Mouse (Mus musculus): ENCODE data around the gene Tmem50a. TPM values are rescaled to one million over a fixed set of nuclear protein-coding genes. Genes with fewer than 3 reads are reported as not detected.
A peak's percentile ranks its signal among the peaks of the same experiment; 100 is the strongest.

The Tmem50a gene
- 237 and 253 TPM in 2 replicates for polyA plus RNA-seq (2015; fragmentation: Nextera tagmentation; extraction: Ambion mirVana)

GRCm38 (mm10) chr4:134914864-134915209 is at the start of gene Tmem50a:
Gene Tmem50a, minus strand, starts transcription at chr4:134915024.
- Histone ChIP-seq H3K4me1 (ENCODE audit: control insufficient read depth, insufficient read depth, low read length) (peaks cover 9% of the 10 kb centered on the region), H3K4me2 (ENCODE audit: low read length) (peak within 1 kb of the TSS; percentile 53), H3K27me3 (ENCODE audit: control insufficient read depth, insufficient read depth, low read depth, low read length) (no peaks in the 10 kb centered on the region), H3K9ac (ENCODE audit: low read depth, low read length) (peak within 1 kb of the TSS; percentile 92), H3K36me3 (ENCODE audit: control insufficient read depth, insufficient read depth, low read length) (no peaks in the 10 kb centered on the region), H3K9me3 (replicated peaks; ENCODE audit: control insufficient read depth, low read length, poor library complexity, severe bottlenecking) (no peaks in the 10 kb centered on the region), H3K27ac (ENCODE audit: low read length) (peak within 1 kb of the TSS; percentile 89), H3K4me3 (ENCODE audit: low read depth, low read length) (peak within 1 kb of the TSS; percentile 79)
- peak; percentile 91 for ATAC-seq
- under 1% methylated on average over 24 of the region's 25 CpGs for WGBS

- WGBS: 25% methylated on average over 19 of the region's 19 CpGs
- H3K4me3 ChIP-seq (ENCODE audit: low read depth, low read length): no peak overlapping the region
- no peaks in the 10 kb centered on the region for H3K9me3 ChIP-seq (replicated peaks; ENCODE audit: control insufficient read depth, low read length, poor library complexity, severe bottlenecking)
- H3K4me1 ChIP-seq (ENCODE audit: control insufficient read depth, insufficient read depth, low read length): no peaks in the 10 kb centered on the region
- no peaks in the 10 kb centered on the region for H3K36me3 ChIP-seq (ENCODE audit: control insufficient read depth, insufficient read depth, low read length)
- ATAC-seq: no peak
- H3K27ac ChIP-seq (ENCODE audit: low read length): no peak overlapping the region
- H3K9ac ChIP-seq (ENCODE audit: low read depth, low read length): no peak overlapping the region
- H3K27me3 ChIP-seq (ENCODE audit: control insufficient read depth, insufficient read depth, low read depth, low read length): peaks cover 3% of the 10 kb centered on the region
- H3K4me2 ChIP-seq (ENCODE audit: low read length): 0 out of 2 replicates have a peak overlapping the region, but pooled peaks have one; percentile 13
Observed at GRCm38 (mm10) chr4:134963021-134963776, 48.4 kb upstream of the Tmem50a start.

- Histone ChIP-seq H3K9me3 (replicated peaks; ENCODE audit: control insufficient read depth, low read length, poor library complexity, severe bottlenecking) (no peaks in the 10 kb centered on the region), H3K36me3 (ENCODE audit: control insufficient read depth, insufficient read depth, low read length) (no peaks in the 10 kb centered on the region), H3K27me3 (ENCODE audit: control insufficient read depth, insufficient read depth, low read depth, low read length) (peaks cover 3% of the 10 kb centered on the region; the same call in 1 of the 2 replicates), H3K4me1 (ENCODE audit: control insufficient read depth, insufficient read depth, low read length) (no peaks in the 10 kb centered on the region; the same call in 1 of the 2 replicates), H3K27ac (ENCODE audit: low read length) (no peak overlapping the region), H3K4me2 (ENCODE audit: low read length) (no peak overlapping the region), H3K4me3 (ENCODE audit: low read depth, low read length) (no peak overlapping the region), H3K9ac (ENCODE audit: low read depth, low read length) (no peak overlapping the region)
- WGBS: 23% methylated on average over 3 of the region's 3 CpGs
- no peak for ATAC-seq
Observed at GRCm38 (mm10) chr4:134956328-134956727, 41.5 kb upstream of the Tmem50a start.

GRCm38 (mm10) chr4:134955845-134956244 is 41.0 kb upstream of the Tmem50a start:
- H3K4me1 ChIP-seq (ENCODE audit: control insufficient read depth, insufficient read depth, low read length): no peaks in the 10 kb centered on the region; the same call in 1 of the 2 replicates
- no peak overlapping the region for H3K4me3 ChIP-seq (ENCODE audit: low read depth, low read length)
- H3K36me3 ChIP-seq (ENCODE audit: control insufficient read depth, insufficient read depth, low read length): no peaks in the 10 kb centered on the region
- WGBS: 94% methylated on average over 3 of the region's 3 CpGs
- no peak overlapping the region for H3K9ac ChIP-seq (ENCODE audit: low read depth, low read length)
- no peak overlapping the region for H3K4me2 ChIP-seq (ENCODE audit: low read length)
- H3K9me3 ChIP-seq (replicated peaks; ENCODE audit: control insufficient read depth, low read length, poor library complexity, severe bottlenecking): no peaks in the 10 kb centered on the region
- ATAC-seq: no peak
- H3K27ac ChIP-seq (ENCODE audit: low read length): no peak overlapping the region
- peaks cover 3% of the 10 kb centered on the region; the same call in 1 of the 2 replicates for H3K27me3 ChIP-seq (ENCODE audit: control insufficient read depth, insufficient read depth, low read depth, low read length)

GRCm38 (mm10) chr4:134955196-134955595 is 40.4 kb upstream of the Tmem50a start:
- H3K9ac ChIP-seq (ENCODE audit: low read depth, low read length): no peak overlapping the region
- ATAC-seq: no peak
- no peaks in the 10 kb centered on the region; the same call in 1 of the 2 replicates for H3K4me1 ChIP-seq (ENCODE audit: control insufficient read depth, insufficient read depth, low read length)
- H3K36me3 ChIP-seq (ENCODE audit: control insufficient read depth, insufficient read depth, low read length): no peaks in the 10 kb centered on the region
- peaks cover 3% of the 10 kb centered on the region; the same call in 1 of the 2 replicates for H3K27me3 ChIP-seq (ENCODE audit: control insufficient read depth, insufficient read depth, low read depth, low read length)
- WGBS: 86% methylated on average over 2 of the region's 2 CpGs
- H3K4me2 ChIP-seq (ENCODE audit: low read length): no peak overlapping the region
- no peak overlapping the region for H3K27ac ChIP-seq (ENCODE audit: low read length)
- H3K9me3 ChIP-seq (replicated peaks; ENCODE audit: control insufficient read depth, low read length, poor library complexity, severe bottlenecking): no peaks in the 10 kb centered on the region
- H3K4me3 ChIP-seq (ENCODE audit: low read depth, low read length): no peak overlapping the region

- Histone ChIP-seq H3K36me3 (ENCODE audit: control insufficient read depth, insufficient read depth, low read length) (no peaks in the 10 kb centered on the region), H3K4me1 (ENCODE audit: control insufficient read depth, insufficient read depth, low read length) (no peaks in the 10 kb centered on the region; the same call in 1 of the 2 replicates), H3K4me3 (ENCODE audit: low read depth, low read length) (no peak overlapping the region), H3K27ac (ENCODE audit: low read length) (no peak overlapping the region), H3K9me3 (replicated peaks; ENCODE audit: control insufficient read depth, low read length, poor library complexity, severe bottlenecking) (no peaks in the 10 kb centered on the region), H3K27me3 (ENCODE audit: control insufficient read depth, insufficient read depth, low read depth, low read length) (peaks cover 3% of the 10 kb centered on the region; the same call in 1 of the 2 replicates), H3K4me2 (ENCODE audit: low read length) (no peak overlapping the region), H3K9ac (ENCODE audit: low read depth, low read length) (no peak overlapping the region)
- WGBS: 19% methylated on average over 15 of the region's 15 CpGs
- no peak for ATAC-seq
Observed at GRCm38 (mm10) chr4:134954461-134954860, 39.6 kb upstream of the Tmem50a start.

- 14% methylated on average over 11 of the region's 11 CpGs for WGBS
- Histone ChIP-seq H3K36me3 (ENCODE audit: control insufficient read depth, insufficient read depth, low read length) (no peaks in the 10 kb centered on the region), H3K4me1 (ENCODE audit: control insufficient read depth, insufficient read depth, low read length) (peaks cover 5% of the 10 kb centered on the region; the same call in 1 of the 2 replicates), H3K9ac (ENCODE audit: low read depth, low read length) (no peak overlapping the region), H3K4me2 (ENCODE audit: low read length) (no peak overlapping the region), H3K4me3 (ENCODE audit: low read depth, low read length) (no peak overlapping the region), H3K9me3 (replicated peaks; ENCODE audit: control insufficient read depth, low read length, poor library complexity, severe bottlenecking) (no peaks in the 10 kb centered on the region), H3K27me3 (ENCODE audit: control insufficient read depth, insufficient read depth, low read depth, low read length) (no peaks in the 10 kb centered on the region), H3K27ac (ENCODE audit: low read length) (no peak overlapping the region)
- ATAC-seq: peak; percentile 66; the same call in 1 of the 2 replicates
Observed at GRCm38 (mm10) chr4:134950518-134951091, 35.8 kb upstream of the Tmem50a start.

GRCm38 (mm10) chr4:134946024-134946744 is 31.4 kb upstream of the Tmem50a start:
- peak overlapping the region; percentile 8; the same call in 1 of the 2 replicates for H3K4me3 ChIP-seq (ENCODE audit: low read depth, low read length)
- H3K4me2 ChIP-seq (ENCODE audit: low read length): peak overlapping the region; percentile 53
- ATAC-seq: no peak
- WGBS: 15% methylated on average over 17 of the region's 17 CpGs
- peaks cover 2% of the 10 kb centered on the region; the same call in 1 of the 2 replicates for H3K27me3 ChIP-seq (ENCODE audit: control insufficient read depth, insufficient read depth, low read depth, low read length)
- H3K4me1 ChIP-seq (ENCODE audit: control insufficient read depth, insufficient read depth, low read length): peaks cover 5% of the 10 kb centered on the region; the same call in 1 of the 2 replicates
- no peaks in the 10 kb centered on the region for H3K9me3 ChIP-seq (replicated peaks; ENCODE audit: control insufficient read depth, low read length, poor library complexity, severe bottlenecking)
- no peak overlapping the region for H3K27ac ChIP-seq (ENCODE audit: low read length)
- H3K36me3 ChIP-seq (ENCODE audit: control insufficient read depth, insufficient read depth, low read length): no peaks in the 10 kb centered on the region
- no peak overlapping the region for H3K9ac ChIP-seq (ENCODE audit: low read depth, low read length)

Measured in midbrain, embryonic 16.5 days (tissue).